ENCODE assay signal across 18 mouse cellular contexts in the genomic region with DNA sequence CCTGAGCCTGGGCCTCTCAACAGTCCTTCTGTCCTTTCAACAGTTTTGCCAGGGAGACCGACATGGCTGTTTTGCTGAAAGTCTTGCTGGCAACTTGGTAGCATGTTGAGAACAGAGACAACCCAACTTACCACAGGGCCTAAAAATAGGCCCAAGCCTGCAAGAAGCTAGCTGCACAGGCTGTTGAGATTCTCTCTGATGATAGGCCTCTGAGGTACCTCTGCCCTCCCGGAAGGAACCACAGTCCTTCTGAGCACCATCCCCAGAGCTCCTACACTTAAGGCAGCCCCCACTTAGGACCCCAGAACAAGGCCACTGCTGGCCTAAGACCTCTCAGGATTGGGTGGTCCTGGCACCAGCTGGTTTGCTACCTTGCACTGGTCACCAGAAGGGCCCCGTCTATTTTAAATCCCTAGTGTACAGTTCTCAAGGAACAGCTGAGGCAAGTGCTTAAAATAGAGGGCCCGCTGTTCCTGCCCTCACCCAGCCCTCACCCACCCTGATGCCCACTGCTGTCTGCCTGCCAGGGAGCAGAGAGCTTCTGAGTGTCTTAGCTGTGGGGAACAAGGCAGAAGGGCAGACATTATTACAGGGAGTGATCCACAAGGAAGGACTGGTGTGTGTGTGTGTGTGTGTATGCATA. TPM values are rescaled to one million over a fixed set of nuclear protein-coding genes. Genes with fewer than 3 reads are reported as not detected.
DNase-seq lines count a peak whose midpoint lies in the region; ATAC-seq lines count a peak whose summit lies in the region.
"Had no signal": no experiment of that assay in that cellular context is flagged by ENCODE, and none has a peak within 500 bp of the region (broad histone marks: within the 10 kb centered on the region; RNA-seq: fewer than 3 reads in every experiment).

No protein-coding gene starts in this region.

- H3K36me3 ChIP-seq in heart, embryonic 16.5 days (ENCODE audit: control insufficient read depth, insufficient read depth) = no peaks in the 10 kb centered on the region
- H3K36me3 ChIP-seq in embryonic facial prominence, embryonic 15.5 days = no peaks in the 10 kb centered on the region
- H3K36me3 ChIP-seq in hindbrain, embryonic 16.5 days (ENCODE audit: control insufficient read depth, insufficient read depth, low read length) = no peaks in the 10 kb centered on the region

- DNase-seq in gastrocnemius, adult 18-20 months (ENCODE audit: low spot score) = peak; percentile 44
- no peak for DNase-seq in gastrocnemius, postnatal 36 days
- no peak for DNase-seq in heart, adult 11 months
- peak; percentile 64 for DNase-seq in thymus, postnatal 14 days
- no peak for DNase-seq in embryo, embryonic 10 days (ENCODE audit: low spot score)
- DNase-seq: adrenal gland, adult 8-10 months; cerebellum, adult 8-10 months; gastrocnemius, postnatal 10 days; kidney, adult 9 months; kidney, postnatal 4 days; layer of hippocampus, postnatal 36 days; left cerebral cortex, postnatal 4 days had no signal

- H3K9ac ChIP-seq in heart, embryonic 16.5 days (ENCODE audit: low read length) = no peak overlapping the region
- H3K9ac ChIP-seq in embryonic facial prominence, embryonic 15.5 days = no peak overlapping the region
- H3K9ac ChIP-seq in hindbrain, embryonic 16.5 days (ENCODE audit: low read depth, low read length) = no peak overlapping the region
- H3K9ac ChIP-seq: hindbrain, embryonic 14.5 days had no signal

- H3K4me3 ChIP-seq in heart, embryonic 16.5 days (ENCODE audit: low read length) = no peak overlapping the region
- no peak overlapping the region for H3K4me3 ChIP-seq in embryonic facial prominence, embryonic 15.5 days (replicated peaks)
- no peak overlapping the region for H3K4me3 ChIP-seq in hindbrain, embryonic 16.5 days (ENCODE audit: low read length)

- no peak overlapping the region for H3K4me2 ChIP-seq in heart, embryonic 16.5 days (ENCODE audit: low read depth, low read length)
- H3K4me2 ChIP-seq in embryonic facial prominence, embryonic 15.5 days (replicated peaks) = no peak overlapping the region
- no peak overlapping the region for H3K4me2 ChIP-seq in hindbrain, embryonic 16.5 days (ENCODE audit: low read length)
- H3K4me2 ChIP-seq: hindbrain, embryonic 14.5 days; liver, embryonic 11.5 days had no signal

- WGBS in heart, embryonic 16.5 days = 45% methylated on average over 4 of the region's 4 CpGs
- 85% methylated on average over 4 of the region's 4 CpGs for WGBS in embryonic facial prominence, embryonic 15.5 days
- WGBS in hindbrain, embryonic 16.5 days = 85% methylated on average over 4 of the region's 4 CpGs

- H3K27ac ChIP-seq in heart, embryonic 16.5 days (ENCODE audit: low read length) = peak overlapping the region; percentile 82
- no peak overlapping the region for H3K27ac ChIP-seq in embryonic facial prominence, embryonic 15.5 days (replicated peaks)
- H3K27ac ChIP-seq in hindbrain, embryonic 16.5 days (ENCODE audit: low read depth, low read length) = no peak overlapping the region
- H3K27ac ChIP-seq: hindbrain, embryonic 14.5 days had no signal

- intact Hi-C loops in gastrocnemius, postnatal 36 days (cut with DNase I) = no loop called here

- 0 out of 2 replicates have a peak, but pooled peaks have one; percentile 26 for ATAC-seq in heart, embryonic 16.5 days (replicated peaks; ENCODE audit: extremely low read depth, insufficient read depth, low FRiP score)
- peak; percentile 68; the same call in 1 of the 2 replicates for ATAC-seq in embryonic facial prominence, embryonic 15.5 days (ENCODE audit: insufficient number of reproducible peaks, low FRiP score, low TSS enrichment, low read depth)
- no peak for ATAC-seq in hindbrain, embryonic 16.5 days
- ATAC-seq: forebrain, embryonic 14.5 days had no signal

- H3K27me3 ChIP-seq in heart, embryonic 16.5 days (ENCODE audit: control insufficient read depth, insufficient read depth, low read length) = no peaks in the 10 kb centered on the region
- no peaks in the 10 kb centered on the region for H3K27me3 ChIP-seq in embryonic facial prominence, embryonic 15.5 days
- no peaks in the 10 kb centered on the region for H3K27me3 ChIP-seq in hindbrain, embryonic 16.5 days (replicated peaks; ENCODE audit: control insufficient read depth, insufficient read depth, low read length)

- peaks cover 16% of the 10 kb centered on the region for H3K4me1 ChIP-seq in heart, embryonic 16.5 days (ENCODE audit: control insufficient read depth, insufficient read depth, low read length)
- H3K4me1 ChIP-seq in embryonic facial prominence, embryonic 15.5 days = no peaks in the 10 kb centered on the region
- no peaks in the 10 kb centered on the region for H3K4me1 ChIP-seq in hindbrain, embryonic 16.5 days (ENCODE audit: control insufficient read depth, insufficient read depth, low read depth, low read length)

- no peaks in the 10 kb centered on the region for H3K9me3 ChIP-seq in heart, embryonic 16.5 days (replicated peaks; ENCODE audit: control insufficient read depth, low read length)
- no peaks in the 10 kb centered on the region for H3K9me3 ChIP-seq in embryonic facial prominence, embryonic 15.5 days (replicated peaks)
- H3K9me3 ChIP-seq in hindbrain, embryonic 16.5 days (ENCODE audit: control insufficient read depth, low read length) = no peaks in the 10 kb centered on the region

RNA-seq across cellular contexts. Expression of a gene that starts 36.0 kb away (rescaled TPM):
- total RNA-seq in gastrocnemius, adult 18-20 months (2021) = 10 to 100 TPM; 64.7 to 69.4 TPM
- 10 to 100 TPM; 50.4 to 51.2 TPM for total RNA-seq in gastrocnemius, postnatal 36 days (2021)
- 43.3 and 45.9 TPM in 2 replicates for polyA plus RNA-seq in heart, embryonic 16.5 days (2015; fragmentation: Nextera tagmentation; extraction: Ambion mirVana)
- polyA plus RNA-seq in embryonic facial prominence, embryonic 15.5 days (2015; fragmentation: Nextera tagmentation; extraction: Ambion mirVana) = 46.6 and 46.9 TPM in 2 replicates
- 53.1 and 55.6 TPM in 2 replicates for polyA plus RNA-seq in hindbrain, embryonic 16.5 days (2015; fragmentation: Nextera tagmentation; extraction: Ambion mirVana)

RNA-seq across cellular contexts. Expression of a gene that starts 50.5 kb away (rescaled TPM):
- 10 to 100 TPM; 16.3 to 18.5 TPM for total RNA-seq in gastrocnemius, adult 18-20 months (2021)
- total RNA-seq in gastrocnemius, postnatal 36 days (2021) = 10 to 100 TPM; 12.3 to 14.7 TPM
- 38.7 and 40.5 TPM in 2 replicates for polyA plus RNA-seq in heart, embryonic 16.5 days (2015; fragmentation: Nextera tagmentation; extraction: Ambion mirVana)
- 49.5 and 55.5 TPM in 2 replicates for polyA plus RNA-seq in embryonic facial prominence, embryonic 15.5 days (2015; fragmentation: Nextera tagmentation; extraction: Ambion mirVana)
- 65.5 and 68.2 TPM in 2 replicates for polyA plus RNA-seq in hindbrain, embryonic 16.5 days (2015; fragmentation: Nextera tagmentation; extraction: Ambion mirVana)

Comparison
In these comparisons a context has a peak if more than half of its experiments do, and no peak if none do; other contexts are left out.
1. DNase-seq: peak in gastrocnemius, adult 18-20 months (single experiment) and thymus, postnatal 14 days (single experiment); none in gastrocnemius, postnatal 36 days (0 of 2), heart, adult 11 months (single experiment) and embryo, embryonic 10 days (single experiment).